Mouse (Mus musculus): Measurements from ENCODE around the gene Inf2. TPM values are rescaled to one million over a fixed set of nuclear protein-coding genes. Genes with fewer than 3 reads are reported as not detected.

Gene Inf2
- total and polyA plus RNA-seq, 3 experiments: 26.1 to 122 (median 55.7) TPM

- Histone ChIP-seq H3K27ac (ENCODE audit: control insufficient read depth, low read depth, low read length) (no peak overlapping the region), H3K27me3 (ENCODE audit: control insufficient read depth in 1 of 2, insufficient read depth in 2 of 2, low read length in 2 of 2) (peaks cover 3 to 4% of the 10 kb centered on the region in 2 experiments; a peak in 2 of 4 replicates), H3K36me3 (ENCODE audit: control insufficient read depth in 1 of 2, insufficient read depth in 2 of 2, low read length in 2 of 2) (no peaks in the 10 kb centered on the region), H3K4me3 (ENCODE audit: control insufficient read depth in 1 of 2, insufficient read depth in 1 of 2, low read depth in 2 of 2, low read length in 2 of 2) (no peak overlapping the region), H3K79me2 (ENCODE audit: control insufficient read depth, insufficient read depth, low read length, poor library complexity) (no peaks in the 10 kb centered on the region), H3K9me3 (replicated peaks; ENCODE audit: insufficient read depth, low read length) (no peaks in the 10 kb centered on the region), H3K9ac (ENCODE audit: control insufficient read depth, low read depth, low read length, poor library complexity, severe bottlenecking) (no peak overlapping the region), H3K4me1 (ENCODE audit: control insufficient read depth in 1 of 2, insufficient read depth in 2 of 2, low read length in 2 of 2) (no peaks in the 10 kb centered on the region)
- TF ChIP-seq CTCF (IDR thresholded peaks at IDR 0.05 in 2 of 3, conservative IDR thresholded peaks at IDR 0.05 in 1 of 3; ENCODE audit: control insufficient read depth in 1 of 3, insufficient read depth in 1 of 3, low read depth in 2 of 3, low read length in 3 of 3, poor library complexity in 1 of 3, severe bottlenecking in 1 of 3) (peak in 1 of 3 experiments; percentile 26; a peak in 2 of 6 replicates), MAZ (IDR thresholded peaks at IDR 0.05; ENCODE audit: low read depth, low read length) (no peak), RAD21 (IDR thresholded peaks at IDR 0.05; ENCODE audit: low read depth, low read length) (peak; percentile 16)
- DNase-seq (ENCODE audit: low read depth, low spot score): peak; percentile 43
These were observed 26.1 kb upstream of the Inf2 start for GRCm38 (mm10) chr12:112562462-112562861.

- Histone ChIP-seq H3K36me3 (ENCODE audit: control insufficient read depth in 1 of 2, insufficient read depth in 2 of 2, low read length in 2 of 2) (no peaks in the 10 kb centered on the region), H3K9me3 (replicated peaks; ENCODE audit: insufficient read depth, low read length) (no peaks in the 10 kb centered on the region)
- TF ChIP-seq POLR2AphosphoS5 (IDR thresholded peaks at IDR 0.05; ENCODE audit: borderline replicate concordance, low read depth, low read length) (no peak), KAT2A (conservative IDR thresholded peaks at IDR 0.05; ENCODE audit: low read depth, low read length) (no peak), MAX (IDR thresholded peaks at IDR 0.05; ENCODE audit: low read length) (0 out of 2 replicates have a peak, but pooled peaks have one; percentile 23), USF2 (IDR thresholded peaks at IDR 0.05; ENCODE audit: borderline replicate concordance in 1 of 2, insufficient read depth in 1 of 2, low read depth in 1 of 2, low read length in 2 of 2) (no peak), USF1 (IDR thresholded peaks at IDR 0.05; ENCODE audit: low read depth, low read length) (peak; percentile 74), MYC (IDR thresholded peaks at IDR 0.05; ENCODE audit: low read depth, low read length) (no peak), ZKSCAN1 (IDR thresholded peaks at IDR 0.05; ENCODE audit: low read depth, low read length) (no peak), SMC3 (IDR thresholded peaks at IDR 0.05; ENCODE audit: low read depth, low read length) (no peak), E2F4 (IDR thresholded peaks at IDR 0.05; ENCODE audit: borderline replicate concordance, low read depth, low read length) (no peak), MXI1 (IDR thresholded peaks at IDR 0.05; ENCODE audit: low read depth, low read length) (0 out of 2 replicates have a peak, but pooled peaks have one; percentile 19), HCFC1 (IDR thresholded peaks at IDR 0.05; ENCODE audit: low read depth, low read length) (no peak), BHLHE40 (IDR thresholded peaks at IDR 0.05; ENCODE audit: borderline replicate concordance, low read depth, low read length) (no peak)
These were observed 25.6 kb upstream of the Inf2 start for GRCm38 (mm10) chr12:112563011-112563410.

More at GRCm38 (mm10) chr12:112563011-112563410, 25.6 kb upstream of the Inf2 start:
- Histone ChIP-seq H3K4me3 (ENCODE audit: control insufficient read depth in 1 of 2, insufficient read depth in 1 of 2, low read depth in 2 of 2, low read length in 2 of 2) (no peak overlapping the region), H3K9ac (ENCODE audit: control insufficient read depth, low read depth, low read length, poor library complexity, severe bottlenecking) (no peak overlapping the region), H3K4me1 (ENCODE audit: control insufficient read depth in 1 of 2, insufficient read depth in 2 of 2, low read length in 2 of 2) (no peaks in the 10 kb centered on the region), H3K79me2 (ENCODE audit: control insufficient read depth, insufficient read depth, low read length, poor library complexity) (no peaks in the 10 kb centered on the region), H3K27me3 (ENCODE audit: control insufficient read depth in 1 of 2, insufficient read depth in 2 of 2, low read length in 2 of 2) (peaks cover 4% of the 10 kb centered on the region in 2 experiments; a peak in 2 of 4 replicates), H3K27ac (ENCODE audit: control insufficient read depth, low read depth, low read length) (no peak overlapping the region)
- peak; percentile 47 for DNase-seq (ENCODE audit: low read depth, low spot score)

All from MEL (cell line).